Mouse (Mus musculus): ENCODE data around the gene Celf1. TPM values are rescaled to one million over a fixed set of nuclear protein-coding genes. Genes with fewer than 3 reads are reported as not detected.
"Not testable (repeated sequence)": the region's sequence is repeated elsewhere in the genome, so short reads cannot be mapped to it uniquely, and the experiment has no call there.

The Celf1 gene
- polyA plus RNA-seq, 1 experiment from 2014 or later: 132 TPM

DNA sequence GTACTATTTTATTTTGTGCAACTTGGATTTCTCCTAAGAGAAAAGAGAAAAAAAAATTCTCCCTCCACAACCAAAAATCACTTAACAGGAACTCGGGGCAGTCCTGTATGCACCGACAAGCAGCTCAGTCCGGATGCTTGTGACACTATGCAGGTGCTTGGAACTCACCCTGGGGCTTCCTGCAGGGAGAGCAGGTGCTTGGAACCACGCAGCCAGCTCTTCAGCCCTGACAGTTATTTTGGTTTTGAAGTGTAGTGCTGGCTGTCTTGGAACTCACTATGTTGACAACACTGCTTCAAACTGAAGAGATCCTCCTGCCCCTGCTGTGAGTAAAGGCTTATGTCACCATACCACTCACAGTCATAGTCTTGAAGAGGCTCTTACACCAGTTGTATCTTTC is 37.1 kb downstream of the Celf1 start:
- no peak for ATAC-seq
- Histone ChIP-seq H3K27me3 (no peaks in the 10 kb centered on the region), H3K4me2 (no peak overlapping the region), H3K36me3 (ENCODE audit: poor library complexity, severe bottlenecking) (0 out of 2 replicates have a peak, but pooled peaks cover 4% of the 10 kb centered on the region), H3K4me3 (no peak overlapping the region), H3K9me3 (replicated peaks) (no peaks in the 10 kb centered on the region), H3K4me1 (no peaks in the 10 kb centered on the region), H3K27ac (no peak overlapping the region), H3K9ac (no peak overlapping the region)
- WGBS: 83% methylated on average over 4 of the region's 4 CpGs

DNA sequence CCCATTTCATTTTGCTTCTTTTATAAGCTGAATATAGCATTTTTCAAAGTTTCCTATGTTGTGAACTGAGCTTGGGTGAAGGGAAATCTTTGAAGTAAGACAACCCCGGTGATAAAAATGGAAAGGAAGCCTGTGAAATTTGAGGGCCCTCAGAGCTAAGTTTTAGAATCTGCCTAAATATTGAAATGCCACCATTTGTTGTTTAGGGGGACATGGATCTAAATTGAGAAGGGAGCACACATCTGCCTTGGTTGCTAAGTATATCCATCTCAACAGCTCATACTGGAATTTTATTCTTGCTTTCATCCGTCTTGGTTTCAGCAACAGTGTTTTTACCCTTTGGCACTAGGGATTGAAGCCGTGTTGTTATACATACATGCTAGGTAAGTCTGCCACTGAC is 45.9 kb downstream of the Celf1 start:
- no peak overlapping the region for H3K4me2 ChIP-seq
- H3K4me3 ChIP-seq: no peak overlapping the region
- H3K27me3 ChIP-seq: no peaks in the 10 kb centered on the region
- no peaks in the 10 kb centered on the region for H3K36me3 ChIP-seq (ENCODE audit: poor library complexity, severe bottlenecking)
- H3K4me1 ChIP-seq: no peaks in the 10 kb centered on the region
- H3K9me3 ChIP-seq (replicated peaks): no peaks in the 10 kb centered on the region
- H3K9ac ChIP-seq: no peak overlapping the region
- WGBS: 91% methylated on average over 3 of the region's 3 CpGs
- no peak for ATAC-seq
- H3K27ac ChIP-seq: no peak overlapping the region

DNA sequence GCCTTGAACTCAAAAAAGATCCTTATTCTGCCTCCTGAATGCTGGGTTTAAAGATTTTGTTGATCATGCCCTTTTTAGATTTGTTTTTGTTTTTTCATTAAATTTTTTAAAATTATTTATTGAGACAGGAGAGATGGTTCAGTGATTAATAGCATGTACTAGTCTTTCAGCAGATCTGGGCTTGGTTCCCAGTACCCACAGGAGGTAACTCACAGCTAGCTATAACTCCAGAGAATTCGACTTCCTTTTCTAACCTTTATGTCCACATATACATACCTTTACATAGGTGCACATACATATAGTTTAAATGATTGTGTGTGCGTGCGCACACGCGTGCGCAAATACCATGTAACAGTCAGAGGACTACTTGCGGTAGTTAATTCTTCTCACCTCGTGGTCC is 68.4 kb downstream of the Celf1 start:
- Histone ChIP-seq H3K9ac (no peak overlapping the region), H3K9me3 (replicated peaks) (no peaks in the 10 kb centered on the region), H3K27me3 (no peaks in the 10 kb centered on the region), H3K4me2 (no peak overlapping the region), H3K4me3 (no peak overlapping the region), H3K4me1 (no peaks in the 10 kb centered on the region), H3K27ac (no peak overlapping the region), H3K36me3 (ENCODE audit: poor library complexity, severe bottlenecking) (peaks cover 86% of the 10 kb centered on the region)
- no peak for ATAC-seq
- 98% methylated on average over 8 of the region's 8 CpGs for WGBS

DNA sequence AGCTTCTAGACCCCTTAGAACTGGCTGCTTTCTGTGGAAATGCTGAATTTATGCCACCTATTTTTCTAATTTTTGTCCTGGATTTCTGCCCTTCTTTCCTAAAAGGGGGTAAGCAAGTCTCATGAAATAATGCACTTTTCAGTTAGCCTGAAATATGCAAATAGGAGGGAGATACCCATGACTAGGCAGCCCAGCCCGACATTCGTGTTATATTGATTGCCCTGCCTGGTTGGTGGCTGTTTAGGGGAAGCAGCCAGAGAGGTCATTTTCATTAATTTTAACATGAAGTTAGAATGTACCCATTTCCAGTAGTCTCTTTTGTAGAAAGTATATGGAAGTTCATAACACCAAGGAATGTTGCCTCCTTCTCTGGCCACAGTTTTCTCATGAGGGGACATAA is 73.7 kb downstream of the Celf1 start:
- Histone ChIP-seq H3K36me3 (ENCODE audit: poor library complexity, severe bottlenecking) (peaks cover 81% of the 10 kb centered on the region), H3K4me3 (no peak overlapping the region), H3K4me2 (no peak overlapping the region), H3K9ac (no peak overlapping the region), H3K27me3 (no peaks in the 10 kb centered on the region), H3K9me3 (replicated peaks) (no peaks in the 10 kb centered on the region), H3K4me1 (no peaks in the 10 kb centered on the region), H3K27ac (no peak overlapping the region)
- 95% methylated on average over 2 of the region's 2 CpGs for WGBS
- no peak for ATAC-seq

DNA sequence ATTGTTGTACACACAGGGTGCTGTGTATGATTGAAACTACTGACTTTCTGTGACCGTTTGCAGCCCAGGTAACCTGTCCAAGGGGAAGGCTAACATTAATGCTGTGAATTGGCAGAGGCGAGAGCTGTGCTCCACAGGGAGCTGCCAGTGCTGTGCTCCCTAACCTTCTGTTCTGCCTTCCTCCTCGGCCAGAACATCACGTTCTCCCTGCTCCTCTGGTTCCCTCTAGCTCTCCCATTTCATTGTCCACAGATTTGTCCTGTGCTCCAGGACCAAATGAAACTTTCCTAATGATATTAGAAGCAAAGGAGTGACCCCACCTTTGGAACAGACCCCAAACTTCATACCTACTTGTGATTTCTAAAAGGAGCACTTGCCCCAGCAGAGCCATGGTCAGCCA is 75.2 kb downstream of the Celf1 start:
- WGBS: 84% methylated on average over 4 of the region's 4 CpGs
- H3K4me2 ChIP-seq: no peak overlapping the region
- no peaks in the 10 kb centered on the region for H3K27me3 ChIP-seq
- no peak overlapping the region for H3K4me3 ChIP-seq
- peaks cover 75% of the 10 kb centered on the region for H3K36me3 ChIP-seq (ENCODE audit: poor library complexity, severe bottlenecking)
- ATAC-seq: no peak
- H3K4me1 ChIP-seq: no peaks in the 10 kb centered on the region
- no peak overlapping the region for H3K27ac ChIP-seq
- H3K9me3 ChIP-seq (replicated peaks): no peaks in the 10 kb centered on the region
- H3K9ac ChIP-seq: no peak overlapping the region

DNA sequence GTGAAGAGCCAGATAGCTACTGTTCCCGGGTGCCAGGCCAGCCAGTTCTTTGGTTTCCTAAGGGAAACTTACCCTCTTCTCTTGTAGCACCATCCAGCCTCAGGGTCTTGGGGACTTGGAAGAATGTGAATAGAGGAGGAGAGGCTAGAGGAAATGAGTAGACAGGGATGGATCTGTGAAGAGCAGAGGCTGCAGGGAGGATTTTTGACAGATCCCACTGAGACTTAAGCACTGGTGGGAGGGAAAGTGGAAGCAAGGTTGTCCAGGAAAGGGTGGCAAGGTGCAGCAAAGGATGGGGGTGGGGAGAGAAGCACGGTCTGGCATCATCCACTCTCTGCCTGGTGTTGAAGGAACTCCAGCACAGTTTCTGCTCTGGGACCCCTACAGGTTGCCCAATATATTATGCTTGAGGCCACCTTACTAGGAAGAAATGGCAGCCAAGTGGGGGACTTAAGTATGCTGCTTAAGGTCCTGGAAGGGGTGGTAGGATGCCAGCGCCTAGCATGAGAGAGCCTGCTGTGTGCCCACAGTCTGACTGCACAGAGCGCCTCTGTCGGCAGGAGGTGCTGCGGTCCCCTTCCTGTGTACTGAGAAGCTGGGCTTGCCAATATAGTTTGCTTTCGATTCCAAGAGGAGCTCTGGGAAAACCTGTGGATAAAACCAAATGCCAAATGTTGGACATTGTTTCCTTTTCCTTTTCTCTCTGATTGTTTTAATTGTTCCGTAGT is 78.0 kb downstream of the Celf1 start:
- Histone ChIP-seq H3K9me3 (replicated peaks) (no peaks in the 10 kb centered on the region), H3K27me3 (no peaks in the 10 kb centered on the region), H3K4me3 (no peak overlapping the region), H3K27ac (no peak overlapping the region), H3K36me3 (ENCODE audit: poor library complexity, severe bottlenecking) (peaks cover 54% of the 10 kb centered on the region), H3K4me2 (no peak overlapping the region), H3K9ac (no peak overlapping the region), H3K4me1 (no peaks in the 10 kb centered on the region)
- 84% methylated on average over 8 of the region's 8 CpGs for WGBS
- ATAC-seq: no peak

DNA sequence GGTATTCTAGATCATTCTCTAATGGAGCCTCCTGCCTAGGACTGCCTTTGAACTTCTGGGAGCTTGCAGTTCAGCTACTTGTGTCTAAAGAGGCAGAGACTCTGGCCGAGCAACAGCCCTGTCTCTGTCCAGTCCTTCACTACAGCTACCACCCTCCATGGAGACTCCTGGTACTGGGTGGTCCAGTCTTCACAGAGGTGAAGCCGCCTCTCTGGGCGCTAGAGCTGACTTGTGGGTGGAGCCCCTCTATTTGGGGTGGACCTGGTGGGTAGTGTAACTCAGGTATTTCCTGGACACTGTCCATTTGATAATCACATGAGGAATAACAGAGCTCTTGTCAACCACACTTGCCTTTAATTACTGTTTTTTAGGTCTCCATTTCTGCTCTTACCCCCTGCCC is 79.7 kb downstream of the Celf1 start:
- Histone ChIP-seq H3K9ac (no peak overlapping the region), H3K4me1 (no peaks in the 10 kb centered on the region), H3K36me3 (ENCODE audit: poor library complexity, severe bottlenecking) (peaks cover 37% of the 10 kb centered on the region), H3K27ac (no peak overlapping the region), H3K4me3 (no peak overlapping the region), H3K4me2 (no peak overlapping the region), H3K9me3 (replicated peaks) (no peaks in the 10 kb centered on the region), H3K27me3 (no peaks in the 10 kb centered on the region)
- no peak for ATAC-seq
- 94% methylated on average over 3 of the region's 3 CpGs for WGBS

DNA sequence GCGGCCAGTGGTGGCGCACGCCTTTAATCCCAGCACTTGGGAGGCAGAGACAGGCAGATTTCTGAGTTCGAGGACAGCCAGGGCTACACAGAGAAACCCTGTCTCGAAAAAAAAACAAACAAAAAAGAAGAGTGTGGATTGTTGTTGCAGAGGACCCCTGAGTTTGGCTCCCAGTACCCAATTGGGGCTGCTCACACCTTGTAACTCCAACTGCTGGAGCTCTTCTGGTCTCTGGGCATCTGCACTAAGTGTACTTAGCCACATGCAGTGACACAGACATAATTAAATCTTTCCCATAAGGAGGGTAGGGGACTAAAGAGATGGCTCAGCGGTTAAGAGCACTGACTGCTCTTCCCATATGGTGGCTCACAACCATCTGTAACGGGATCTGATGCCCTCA is 82.1 kb downstream of the Celf1 start:
- H3K4me3 ChIP-seq; H3K4me2 ChIP-seq; H3K27ac ChIP-seq; H3K9ac ChIP-seq; ATAC-seq; H3K27me3 ChIP-seq; H3K4me1 ChIP-seq; H3K9me3 ChIP-seq (replicated peaks): not testable (repeated sequence)
- 95% methylated on average over 7 of the region's 7 CpGs for WGBS
- peaks cover 18% of the 10 kb centered on the region for H3K36me3 ChIP-seq (ENCODE audit: poor library complexity, severe bottlenecking)

DNA sequence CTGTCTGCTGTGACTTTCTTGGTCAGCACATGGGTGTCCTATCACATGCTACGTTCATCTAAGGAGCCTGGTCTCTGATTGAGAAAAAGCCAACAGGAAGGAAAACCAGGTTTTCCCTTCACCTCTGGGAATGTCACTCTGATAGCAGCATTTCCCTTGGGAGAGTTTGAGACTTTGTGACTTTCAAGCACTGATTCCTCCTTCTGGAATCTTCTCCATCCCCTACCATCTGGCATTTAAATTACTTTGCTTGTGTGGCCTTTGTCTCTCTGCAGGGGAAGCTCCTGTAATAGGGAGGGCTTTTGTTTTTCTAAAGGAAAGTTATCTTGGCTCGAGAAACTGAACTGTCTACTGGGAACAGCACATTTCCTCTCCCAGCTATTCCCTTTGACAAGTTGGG is 82.9 kb downstream of the Celf1 start:
- no peaks in the 10 kb centered on the region for H3K9me3 ChIP-seq (replicated peaks)
- no peaks in the 10 kb centered on the region for H3K27me3 ChIP-seq
- H3K4me2 ChIP-seq: no peak overlapping the region
- WGBS: 68% methylated on average over 2 of the region's 2 CpGs
- ATAC-seq: no peak
- H3K27ac ChIP-seq: no peak overlapping the region
- H3K36me3 ChIP-seq (ENCODE audit: poor library complexity, severe bottlenecking): peaks cover 12% of the 10 kb centered on the region
- H3K4me1 ChIP-seq: no peaks in the 10 kb centered on the region
- no peak overlapping the region for H3K4me3 ChIP-seq
- no peak overlapping the region for H3K9ac ChIP-seq

DNA sequence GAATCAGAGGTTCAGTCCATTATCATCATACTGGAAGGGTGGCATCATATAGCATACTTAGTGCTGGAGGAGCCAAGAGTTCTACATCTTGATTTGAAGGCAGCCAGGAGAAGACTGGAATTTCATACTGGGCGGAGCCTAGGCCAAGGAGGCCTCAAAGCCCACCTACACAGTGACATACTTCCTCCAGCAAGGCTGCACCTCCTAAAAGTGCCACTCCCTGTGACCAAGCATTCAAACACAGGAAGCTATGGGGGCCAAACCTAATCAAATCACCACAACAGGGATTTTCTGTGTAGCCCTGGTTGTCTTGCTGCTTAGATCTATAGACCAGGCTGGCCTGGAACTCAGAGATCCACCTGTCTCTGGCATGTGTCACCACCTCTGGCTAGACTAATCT is 83.8 kb downstream of the Celf1 start:
- WGBS: 100% methylated on average over 1 of the region's 1 CpGs
- H3K4me3 ChIP-seq: no peak overlapping the region
- no peak overlapping the region for H3K9ac ChIP-seq

DNA sequence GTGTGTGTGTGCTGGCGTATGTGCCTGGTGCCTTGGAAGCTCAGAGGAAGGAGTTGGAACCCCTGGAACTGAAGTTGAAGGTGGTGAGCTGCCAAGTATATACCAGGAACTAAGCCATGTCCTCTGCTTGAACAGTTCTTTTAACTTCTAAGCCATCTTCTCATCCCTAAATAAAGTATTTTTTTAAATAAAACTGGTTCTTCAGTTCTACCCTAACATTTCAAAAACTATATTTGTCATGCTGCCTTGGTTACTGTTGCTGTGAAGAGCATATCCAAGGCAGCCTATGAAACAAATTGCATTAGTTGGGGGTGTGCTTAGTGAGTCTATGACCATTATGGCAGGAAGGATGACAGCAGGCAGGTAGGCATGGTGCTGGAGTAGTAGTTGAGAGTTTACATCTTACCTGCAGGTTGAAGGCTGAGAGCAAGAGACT is 84.9 kb downstream of the Celf1 start:
- ATAC-seq: no peak
- 88% methylated on average over 1 of the region's 1 CpGs for WGBS
- Histone ChIP-seq H3K27ac (no peak overlapping the region), H3K9me3 (replicated peaks) (no peaks in the 10 kb centered on the region), H3K4me3 (no peak overlapping the region), H3K27me3 (no peaks in the 10 kb centered on the region), H3K36me3 (ENCODE audit: poor library complexity, severe bottlenecking) (peaks cover 5% of the 10 kb centered on the region), H3K4me1 (no peaks in the 10 kb centered on the region), H3K4me2 (no peak overlapping the region), H3K9ac (no peak overlapping the region)

More for the DNA sequence above, 83.8 kb downstream of the Celf1 start:
- no peaks in the 10 kb centered on the region for H3K9me3 ChIP-seq (replicated peaks)
- H3K27me3 ChIP-seq: no peaks in the 10 kb centered on the region
- H3K4me1 ChIP-seq: no peaks in the 10 kb centered on the region
- ATAC-seq: no peak
- H3K27ac ChIP-seq: no peak overlapping the region
- H3K36me3 ChIP-seq (ENCODE audit: poor library complexity, severe bottlenecking): peaks cover 12% of the 10 kb centered on the region
- H3K4me2 ChIP-seq: no peak overlapping the region

DNA sequence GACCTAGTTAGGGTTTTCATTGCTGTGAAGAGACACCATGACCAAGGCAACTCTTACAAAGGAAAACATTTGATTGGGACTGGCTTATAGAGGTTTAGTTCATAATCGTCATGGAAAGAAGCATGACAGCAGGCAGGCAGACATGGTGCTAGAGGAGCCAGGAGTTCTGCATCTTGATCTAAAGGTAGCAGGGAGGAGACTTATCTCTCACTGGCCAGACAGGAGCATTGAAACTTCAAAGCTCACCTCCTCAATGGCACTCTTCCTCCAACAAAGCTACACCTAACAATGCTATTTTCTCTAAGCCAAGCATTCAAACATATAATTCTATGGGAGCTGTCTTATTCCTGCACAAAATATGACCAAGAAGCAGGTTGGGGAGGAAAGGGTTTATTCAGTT is 86.3 kb downstream of the Celf1 start:
- Histone ChIP-seq H3K4me1 (no peaks in the 10 kb centered on the region), H3K27me3 (no peaks in the 10 kb centered on the region), H3K4me3 (no peak overlapping the region), H3K4me2 (no peak overlapping the region), H3K27ac (no peak overlapping the region), H3K36me3 (ENCODE audit: poor library complexity, severe bottlenecking) (no peaks in the 10 kb centered on the region), H3K9me3 (replicated peaks) (no peaks in the 10 kb centered on the region), H3K9ac (no peak overlapping the region)
- 87% methylated on average over 1 of the region's 1 CpGs for WGBS
- no peak for ATAC-seq
